In the genomic region with DNA sequence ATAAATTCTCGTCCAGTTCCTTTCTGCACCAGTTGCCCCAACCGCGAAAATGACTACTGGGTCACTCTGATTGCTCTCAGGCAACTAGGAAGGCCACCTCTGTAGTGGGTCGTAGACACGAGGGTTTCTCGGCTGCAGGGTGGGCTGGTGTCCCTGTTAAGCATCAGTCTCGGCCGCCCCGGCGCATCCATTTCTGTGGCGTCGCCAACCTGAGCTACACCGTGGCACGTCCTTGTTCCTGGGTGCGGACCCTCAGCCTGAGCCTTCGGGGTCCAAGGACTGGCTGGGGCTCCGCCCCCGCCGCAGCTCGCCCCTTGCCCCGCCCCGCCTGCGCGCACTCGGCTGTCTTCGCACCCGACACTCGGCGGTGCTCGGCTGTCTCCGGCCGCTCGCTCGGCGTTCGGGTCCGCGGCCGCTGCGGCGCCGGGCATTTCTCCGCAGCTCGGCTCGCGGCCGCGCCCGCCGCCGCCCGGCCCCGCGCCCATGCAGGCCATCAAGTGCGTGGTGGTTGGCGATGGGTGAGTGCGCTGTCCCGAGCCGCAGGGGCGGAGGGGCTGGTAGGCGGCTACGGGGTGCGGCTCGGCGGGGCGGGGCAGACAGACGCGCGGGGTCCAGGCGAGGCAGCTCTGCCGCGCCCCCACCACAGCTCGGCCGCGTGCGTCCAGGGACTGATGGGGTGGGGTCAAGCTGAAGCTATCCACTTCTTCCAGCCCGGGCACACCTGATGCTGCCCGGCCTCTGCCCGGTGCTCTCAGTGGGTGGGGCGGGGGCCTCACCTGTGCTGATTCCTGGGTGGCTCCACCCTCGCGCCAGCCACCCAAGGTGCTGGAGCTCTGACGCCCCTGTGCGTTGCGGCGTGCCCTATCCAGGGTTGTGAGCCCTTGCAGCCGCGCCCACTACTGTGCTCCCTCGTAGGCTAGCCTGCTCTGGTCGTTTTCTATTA, we compare ENCODE assay signal across 8 mouse cellular contexts. TPM values are rescaled to one million over a fixed set of nuclear protein-coding genes. Genes with fewer than 3 reads are reported as not detected.
DNase-seq lines count a peak whose midpoint lies in the region; ATAC-seq and TF ChIP-seq lines count a peak whose summit lies in the region.

A gene (plus strand): TSS at position 347 of the 943 bp plus-strand sequence.

- peak; percentile 20; the same call in 1 of the 2 replicates for TF ChIP-seq POLR2A in cerebellum, adult 2 months (IDR thresholded peaks at IDR 0.05; ENCODE audit: borderline replicate concordance, insufficient read depth, low read length)

- H3K9me3 ChIP-seq in intestine, embryonic 16.5 days (ENCODE audit: control insufficient read depth, low read length), result no peaks in the 10 kb centered on the region
- H3K9me3 ChIP-seq in limb, embryonic 11.5 days (ENCODE audit: control insufficient read depth, low read length), result no peaks in the 10 kb centered on the region
- H3K9me3 ChIP-seq in midbrain, embryonic 10.5 days (replicated peaks), result no peaks in the 10 kb centered on the region
- H3K9me3 ChIP-seq in stomach, embryonic 14.5 days (ENCODE audit: control insufficient read depth, low read depth, low read length), result no peaks in the 10 kb centered on the region

- H3K9ac ChIP-seq in intestine, embryonic 16.5 days (ENCODE audit: low read depth, low read length), result peak within 1 kb of the TSS; percentile 77
- peak within 1 kb of the TSS; percentile 76 for H3K9ac ChIP-seq in limb, embryonic 11.5 days (ENCODE audit: low read length)
- peak within 1 kb of the TSS; percentile 49 for H3K9ac ChIP-seq in stomach, embryonic 14.5 days (replicated peaks; ENCODE audit: low read depth, low read length)

- 1% methylated on average over 90 of the region's 90 CpGs for WGBS in cerebellum, adult 2 months
- WGBS in intestine, embryonic 16.5 days, result 1% methylated on average over 90 of the region's 90 CpGs
- under 1% methylated on average over 84 of the region's 90 CpGs for WGBS in limb, embryonic 11.5 days
- under 1% methylated on average over 90 of the region's 90 CpGs for WGBS in midbrain, embryonic 10.5 days
- WGBS in stomach, embryonic 14.5 days, result under 1% methylated on average over 88 of the region's 90 CpGs

- no peak for TF ChIP-seq CTCF in cerebellum, adult 2 months (IDR thresholded peaks at IDR 0.05; ENCODE audit: borderline replicate concordance, insufficient read depth, low read depth, low read length)

- no peak within 1 kb of the TSS for H3K27ac ChIP-seq in cerebellum, adult 2 months (ENCODE audit: insufficient read depth, low read length)
- H3K27ac ChIP-seq in intestine, embryonic 16.5 days (ENCODE audit: low read length), result peak within 1 kb of the TSS; percentile 33; the same call in 1 of the 2 replicates
- no peak within 1 kb of the TSS for H3K27ac ChIP-seq in limb, embryonic 11.5 days (replicated peaks; ENCODE audit: low read depth, low read length)
- H3K27ac ChIP-seq in midbrain, embryonic 10.5 days (replicated peaks), result peak within 1 kb of the TSS; percentile 79
- H3K27ac ChIP-seq in stomach, embryonic 14.5 days (ENCODE audit: low read length), result no peak within 1 kb of the TSS

- peak; percentile 62 for DNase-seq in layer of hippocampus, adult 11-12 months (ENCODE audit: low spot score)
- no peak for DNase-seq in layer of hippocampus, adult 9-11 months
- DNase-seq in cerebellum, adult 2 months, result peak; percentile 76 to 77
- DNase-seq in frontal cortex, adult 2 months (ENCODE audit: extremely low spot score in 1 of 2, low spot score in 1 of 2), result peak in 1 of 2 experiments; percentile 53
- DNase-seq in limb, embryonic 11.5 days (ENCODE audit: low spot score), result peak; percentile 84
- peak; percentile 81 for DNase-seq in midbrain, embryonic 10.5 days (ENCODE audit: low spot score)

- no peaks in the 10 kb centered on the region for H3K27me3 ChIP-seq in cerebellum, adult 2 months (ENCODE audit: control insufficient read depth, insufficient read depth, low read length)
- H3K27me3 ChIP-seq in intestine, embryonic 16.5 days (replicated peaks; ENCODE audit: control insufficient read depth, insufficient read depth, low read length), result no peaks in the 10 kb centered on the region
- H3K27me3 ChIP-seq in limb, embryonic 11.5 days (ENCODE audit: control insufficient read depth, insufficient read depth, low read length), result no peaks in the 10 kb centered on the region
- H3K27me3 ChIP-seq in midbrain, embryonic 10.5 days (ENCODE audit: low read depth, poor library complexity, severe bottlenecking), result peaks cover 52% of the 10 kb centered on the region
- H3K27me3 ChIP-seq in stomach, embryonic 14.5 days (ENCODE audit: control insufficient read depth, insufficient read depth, low read length), result no peaks in the 10 kb centered on the region

- H3K36me3 ChIP-seq in intestine, embryonic 16.5 days (ENCODE audit: control insufficient read depth, insufficient read depth, low read length), result 0 out of 2 replicates have a peak, but pooled peaks cover 8% of the 10 kb centered on the region
- H3K36me3 ChIP-seq in limb, embryonic 11.5 days (ENCODE audit: control insufficient read depth, insufficient read depth, low read length), result peaks cover 13% of the 10 kb centered on the region; the same call in 1 of the 2 replicates
- peaks cover 37% of the 10 kb centered on the region for H3K36me3 ChIP-seq in midbrain, embryonic 10.5 days
- H3K36me3 ChIP-seq in stomach, embryonic 14.5 days (ENCODE audit: control insufficient read depth, insufficient read depth, low read length), result peaks cover 20% of the 10 kb centered on the region

- H3K4me2 ChIP-seq in intestine, embryonic 16.5 days (ENCODE audit: low read depth, low read length), result peak within 1 kb of the TSS; percentile 98
- H3K4me2 ChIP-seq in limb, embryonic 11.5 days (ENCODE audit: low read depth, severe bottlenecking), result peak within 1 kb of the TSS; percentile 97
- peak within 1 kb of the TSS; percentile 91 for H3K4me2 ChIP-seq in stomach, embryonic 14.5 days (replicated peaks; ENCODE audit: low read depth, low read length)

- peak within 1 kb of the TSS; percentile 55 for H3K4me3 ChIP-seq in cerebellum, adult 2 months (replicated peaks; ENCODE audit: insufficient read depth, low read depth, low read length)
- H3K4me3 ChIP-seq in intestine, embryonic 16.5 days (ENCODE audit: low read length), result peak within 1 kb of the TSS; percentile 65
- H3K4me3 ChIP-seq in limb, embryonic 11.5 days (ENCODE audit: low read depth, low read length), result peak within 1 kb of the TSS; percentile 58
- H3K4me3 ChIP-seq in midbrain, embryonic 10.5 days, result peak within 1 kb of the TSS; percentile 74
- H3K4me3 ChIP-seq in stomach, embryonic 14.5 days (ENCODE audit: low read depth, low read length), result peak within 1 kb of the TSS; percentile 51

- ATAC-seq in intestine, embryonic 16.5 days, result peak; percentile 79
- ATAC-seq in limb, embryonic 11.5 days (ENCODE audit: insufficient number of reproducible peaks, low FRiP score, low TSS enrichment, low read depth), result peak; percentile 72
- ATAC-seq in stomach, embryonic 14.5 days (ENCODE audit: insufficient number of reproducible peaks, insufficient read depth, low FRiP score, low read depth), result peak; percentile 79

- peaks cover 5% of the 10 kb centered on the region for H3K4me1 ChIP-seq in cerebellum, adult 2 months (ENCODE audit: control insufficient read depth, insufficient read depth, low read length)
- peaks cover 16% of the 10 kb centered on the region for H3K4me1 ChIP-seq in intestine, embryonic 16.5 days (ENCODE audit: control insufficient read depth, insufficient read depth, low read length)
- H3K4me1 ChIP-seq in limb, embryonic 11.5 days (ENCODE audit: control insufficient read depth, insufficient read depth, low read length), result peaks cover 16% of the 10 kb centered on the region; the same call in 1 of the 2 replicates
- peaks cover 34% of the 10 kb centered on the region for H3K4me1 ChIP-seq in midbrain, embryonic 10.5 days
- peaks cover 6% of the 10 kb centered on the region for H3K4me1 ChIP-seq in stomach, embryonic 14.5 days (ENCODE audit: control insufficient read depth, insufficient read depth, low read length)

RNA-seq across cellular contexts. Expression of the gene that starts here (rescaled TPM):
- polyA plus RNA-seq in cerebellum, adult 2 months (2012; rRNA removed), result 66.1 and 67.0 TPM in 2 replicates
- polyA plus RNA-seq in frontal cortex, adult 2 months (2012; rRNA removed), result 65.0 and 73.7 TPM in 2 replicates
- 30.4 and 31.2 TPM in 2 replicates for polyA plus RNA-seq in intestine, embryonic 16.5 days (2015; fragmentation: Nextera tagmentation; extraction: Ambion mirVana)
- 7.4 and 12.8 TPM in 2 replicates for polyA plus RNA-seq in limb, embryonic 11.5 days (2014; fragmentation: Nextera tagmentation; extraction: Ambion mirVana)
- 32.4 and 41.9 TPM in 2 replicates for polyA plus RNA-seq in midbrain, embryonic 10.5 days (2016; fragmentation: Nextera tagmentation; extraction: Ambion mirVana)
- polyA plus RNA-seq in stomach, embryonic 14.5 days (2014; fragmentation: Nextera tagmentation; extraction: Ambion mirVana), result 11.1 and 11.7 TPM in 2 replicates

Comparison
In these comparisons a context has a peak if more than half of its experiments do, and no peak if none do; other contexts are left out.
1. H3K27ac ChIP-seq: peak in intestine, embryonic 16.5 days (single experiment) and midbrain, embryonic 10.5 days (single experiment); none in cerebellum, adult 2 months (single experiment), limb, embryonic 11.5 days (single experiment) and stomach, embryonic 14.5 days (single experiment).
2. Peak in every context shown above with its lines, with median percentiles within 50 percentile points of each other: H3K4me3 ChIP-seq, ATAC-seq, H3K4me2 ChIP-seq and H3K9ac ChIP-seq.